Mouse (Mus musculus) leukemia stem cell, adult 10-12 weeks (primary cell): ENCODE results near the gene Ankdd1a. TPM values are rescaled to one million over a fixed set of nuclear protein-coding genes. Genes with fewer than 3 reads are reported as not detected.

Experiments
- polyA plus RNA-seq: library from polyadenylated mRNA; stranded (reverse); fragments of >175 nt; gene quantifications from 2 replicates; pipeline ENCODE4 v1.2.3, GENCODE M21; 2012; ENCODE audit warnings: low replicate concordance

Gene Ankdd1a
- polyA plus RNA-seq: not detected in 2 replicates

GRCm38 (mm10) chr9:65519807-65520504, at the start of gene Ankdd1a:
Gene Ankdd1a, minus strand, starts transcription at chr9:65520193.

GRCm38 (mm10) chr9:65460732-65461442, 59.1 kb downstream of the Ankdd1a start, which contains the start of gene Spg21:
Gene Spg21, plus strand, starts transcription at chr9:65460947.

Other genes starting within 250 kb of the Ankdd1a start
- 10.6 and 14.9 TPM in 2 replicates for gene Clpx, start 225.9 kb downstream of the Ankdd1a start, polyA plus RNA-seq
- gene Pdcd7, start 174.1 kb downstream of the Ankdd1a start, polyA plus RNA-seq: 35.7 and 51.3 TPM in 2 replicates
- 0.67 and 1.0 TPM in 2 replicates for gene Ubap1l, start 159.2 kb downstream of the Ankdd1a start, polyA plus RNA-seq
- not detected in 2 replicates for gene Kbtbd13, start 128.5 kb downstream of the Ankdd1a start, polyA plus RNA-seq
- gene Rasl12, start 121.7 kb downstream of the Ankdd1a start, polyA plus RNA-seq: 0.09 and 0.17 TPM in 2 replicates
- gene Slc51b, start 97.2 kb downstream of the Ankdd1a start, polyA plus RNA-seq: not detected in 2 replicates
- 8.4 and 8.5 TPM in 2 replicates for gene Mtfmt, start 84.4 kb downstream of the Ankdd1a start, polyA plus RNA-seq
- 20.5 and 26.1 TPM in 2 replicates for gene Spg21, start 59.2 kb downstream of the Ankdd1a start, polyA plus RNA-seq
- gene Plekho2, start 59.8 kb upstream of the Ankdd1a start, polyA plus RNA-seq: 18.1 and 154 TPM in 2 replicates
- gene Pif1, start 67.0 kb upstream of the Ankdd1a start, polyA plus RNA-seq: 22.7 and 39.3 TPM in 2 replicates
- gene Rbpms2, start 109.5 kb upstream of the Ankdd1a start, polyA plus RNA-seq: 1.4 and 1.5 TPM in 2 replicates
- 79.3 and 108 TPM in 2 replicates for gene Oaz2, start 147.8 kb upstream of the Ankdd1a start, polyA plus RNA-seq